Mouse (Mus musculus) embryo, embryonic 11 days (tissue): ENCODE results near the gene Ccdc169.

Experiments
- DNase-seq: peaks from one replicate; pipeline ENCODE4 v3.0.0-alpha.2; 2015

Ccdc169 gene

DNA sequence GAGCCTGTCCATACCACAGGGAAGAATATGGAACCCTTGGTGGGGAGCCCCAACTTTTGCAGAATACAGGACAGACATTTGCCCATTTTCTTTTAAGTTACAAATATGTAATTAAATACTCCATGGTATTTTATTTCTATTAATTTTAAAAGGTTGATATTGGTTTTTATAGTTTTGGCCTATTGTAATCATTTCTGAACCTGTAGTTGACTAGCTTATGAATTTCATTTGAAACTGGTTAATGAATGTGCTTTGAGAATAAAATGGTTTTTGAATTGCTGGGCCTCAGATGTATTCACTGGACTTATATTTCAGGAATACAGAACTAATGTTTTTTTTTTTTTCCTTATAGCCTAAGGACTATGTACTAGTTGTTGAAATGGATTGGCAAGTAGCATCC is at the start of gene Ccdc169:
TSS of gene Ccdc169 (plus strand) at position 301 of the 400 bp plus-strand sequence.
- DNase-seq: no peak

DNA sequence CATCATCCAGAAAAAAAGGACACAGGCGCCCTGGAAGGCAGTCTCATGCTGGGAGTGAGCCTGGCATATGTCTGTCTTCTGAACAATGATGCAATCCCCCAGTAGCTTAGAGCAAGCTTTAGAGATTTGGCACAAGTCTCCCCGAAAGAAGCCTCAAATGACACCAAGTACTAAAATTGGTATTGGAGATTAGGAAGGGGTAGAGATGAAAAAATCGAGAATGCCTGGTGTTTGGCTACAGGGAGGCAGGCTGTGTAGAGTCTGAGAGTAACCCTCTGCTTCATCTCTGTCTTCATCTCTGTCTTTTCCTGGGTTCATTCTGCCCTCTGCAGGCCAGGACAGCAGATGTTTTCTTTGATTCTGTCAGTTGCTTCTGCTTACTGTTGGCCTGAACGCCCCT is 49.8 kb upstream of the Ccdc169 start:
- DNase-seq: no peak

DNA sequence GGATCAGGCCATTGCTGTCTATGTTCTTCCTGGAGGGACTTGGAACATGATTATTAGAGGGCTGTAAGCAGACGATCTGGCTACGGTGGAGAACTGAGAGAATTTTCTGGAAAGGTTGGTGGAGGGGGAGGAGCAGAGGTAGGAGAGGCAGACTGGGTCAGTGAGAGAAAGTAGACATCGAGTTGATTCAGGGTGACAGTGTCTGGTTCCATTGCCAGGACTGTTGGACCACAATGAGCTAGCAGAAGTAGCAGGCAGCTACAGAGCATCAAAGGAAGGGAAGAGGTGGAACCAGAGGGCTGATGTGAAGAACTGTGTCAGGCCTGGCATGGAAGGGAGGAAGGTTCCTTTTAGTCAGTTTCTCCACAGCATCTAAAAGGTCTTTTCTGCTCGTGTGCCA is 48.8 kb upstream of the Ccdc169 start:
- no peak for DNase-seq

DNA sequence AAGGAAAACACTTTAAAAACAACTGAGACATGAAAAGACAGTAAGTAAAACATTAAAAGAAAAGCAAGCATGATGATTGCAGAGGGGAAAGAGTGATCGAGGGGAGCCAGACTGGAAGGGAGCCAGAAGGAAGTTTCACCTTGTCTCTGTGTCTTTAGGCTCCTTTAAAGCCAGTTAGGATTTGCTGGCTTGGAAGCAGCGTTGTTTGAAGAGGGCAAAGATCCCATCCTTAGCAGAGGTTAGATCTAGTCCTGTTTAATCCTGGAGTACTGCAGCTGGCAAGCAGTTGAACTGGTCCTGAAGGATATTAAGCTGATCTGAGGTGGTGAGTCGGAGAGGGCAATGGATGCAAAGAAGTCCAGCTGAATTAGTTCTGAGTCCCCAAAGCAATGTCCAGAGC is 48.3 kb upstream of the Ccdc169 start:
- no peak for DNase-seq

DNA sequence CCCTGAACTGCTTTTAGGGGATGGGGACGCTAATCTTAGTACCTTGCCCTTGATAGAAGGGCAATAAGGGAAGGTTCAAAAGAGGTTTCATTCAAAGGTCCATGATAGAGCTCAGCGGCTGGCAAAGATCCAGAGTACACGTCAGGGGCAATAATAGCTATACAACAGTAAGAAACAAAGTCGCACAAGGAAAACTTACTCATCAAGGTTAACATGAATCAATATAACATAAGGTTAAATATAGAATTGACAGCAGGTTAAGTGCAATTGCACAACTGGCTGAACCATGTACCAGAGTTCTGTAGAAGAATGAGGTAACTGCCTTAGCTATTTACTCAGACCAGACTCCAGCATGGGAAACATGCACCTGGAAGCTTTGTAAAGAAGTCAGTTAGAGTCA is 47.8 kb upstream of the Ccdc169 start:
- DNase-seq: no peak

DNA sequence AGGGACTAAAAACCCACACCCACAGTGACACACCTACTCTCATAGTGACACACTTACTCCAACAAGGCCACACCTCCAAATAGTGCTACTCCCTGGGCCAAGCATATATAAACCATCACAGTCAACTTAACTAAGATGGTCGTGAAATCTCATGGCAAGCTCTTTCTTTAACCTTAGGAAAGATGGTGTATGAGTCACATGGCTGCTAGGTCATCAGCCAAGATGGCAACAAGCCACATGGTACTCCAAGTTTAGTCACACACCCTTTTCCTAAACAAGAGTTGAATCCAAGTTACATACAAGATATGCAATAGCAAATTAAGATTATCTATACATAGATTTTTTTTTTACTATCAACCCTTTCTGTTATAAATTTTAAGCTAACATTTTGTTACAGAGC is 44.0 kb upstream of the Ccdc169 start:
- no peak for DNase-seq

DNA sequence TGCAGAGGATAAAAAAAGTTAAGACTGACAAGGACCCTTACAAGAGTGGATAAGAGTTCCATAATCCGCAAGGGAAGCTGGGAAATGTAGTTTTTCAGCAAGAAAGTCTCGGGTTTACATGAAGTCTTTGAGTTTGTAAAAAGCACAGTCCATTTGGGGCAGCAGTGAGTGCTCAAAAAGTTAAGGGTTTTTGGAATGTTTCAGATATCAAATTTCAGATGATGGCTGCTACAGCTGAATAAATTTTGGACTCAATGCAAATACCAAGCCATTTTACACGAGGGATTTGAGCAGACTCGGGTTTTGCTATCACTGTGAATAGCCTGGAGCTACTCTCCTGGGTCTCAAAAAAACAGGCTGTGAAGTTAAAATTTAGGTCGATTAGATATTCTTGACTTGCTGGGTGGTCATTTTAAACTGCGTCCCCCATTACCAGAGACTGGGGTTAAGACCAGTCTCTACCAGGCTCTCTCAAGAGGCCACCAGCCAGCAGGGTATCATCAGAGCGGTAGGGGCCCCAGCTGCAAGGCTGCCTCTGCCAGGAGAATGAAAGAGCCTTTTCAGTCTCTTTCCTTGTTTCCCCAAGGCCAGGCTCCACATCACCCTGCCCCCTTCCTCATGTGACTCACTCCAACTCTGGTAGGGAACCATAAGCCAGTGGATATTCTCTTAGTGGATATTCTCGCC is 41.0 kb upstream of the Ccdc169 start:
- DNase-seq: peak; percentile 67

DNA sequence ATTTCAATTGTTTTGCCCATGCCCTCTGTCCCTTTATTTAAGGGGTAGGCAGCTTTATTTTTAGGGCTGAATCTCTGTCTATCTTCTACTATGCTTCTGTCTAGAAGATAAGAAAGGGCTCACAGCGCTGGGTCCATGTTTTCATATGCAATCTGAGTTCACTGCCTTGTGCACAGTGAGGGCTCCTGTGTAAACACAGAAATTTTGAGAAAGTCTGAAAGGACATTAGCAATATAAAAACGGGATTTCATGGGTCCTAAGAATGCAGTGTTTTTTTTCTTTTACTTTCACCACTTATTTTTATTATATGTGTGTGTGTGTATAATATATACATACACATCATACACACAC is 40.5 kb upstream of the Ccdc169 start:
- no peak for DNase-seq

DNA sequence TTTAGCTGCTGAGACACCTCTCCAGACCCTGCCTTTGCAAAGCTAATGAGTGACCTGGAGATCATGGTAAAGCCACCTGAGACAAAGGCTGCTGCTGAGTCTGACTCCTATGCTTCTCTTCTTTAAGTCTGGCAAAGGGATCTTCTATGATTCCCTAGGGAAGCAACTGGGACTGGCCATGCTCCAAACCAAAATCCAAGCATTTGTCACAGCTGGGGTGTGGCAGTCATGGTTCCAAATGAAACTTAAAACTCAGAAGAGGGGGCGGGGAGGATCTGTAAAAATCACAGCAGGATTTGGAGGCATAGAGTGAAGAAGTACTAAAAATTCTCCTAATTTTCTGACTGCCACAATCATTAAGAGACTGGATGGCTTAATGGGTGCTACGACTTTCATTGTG is 40.0 kb upstream of the Ccdc169 start:
- no peak for DNase-seq

DNA sequence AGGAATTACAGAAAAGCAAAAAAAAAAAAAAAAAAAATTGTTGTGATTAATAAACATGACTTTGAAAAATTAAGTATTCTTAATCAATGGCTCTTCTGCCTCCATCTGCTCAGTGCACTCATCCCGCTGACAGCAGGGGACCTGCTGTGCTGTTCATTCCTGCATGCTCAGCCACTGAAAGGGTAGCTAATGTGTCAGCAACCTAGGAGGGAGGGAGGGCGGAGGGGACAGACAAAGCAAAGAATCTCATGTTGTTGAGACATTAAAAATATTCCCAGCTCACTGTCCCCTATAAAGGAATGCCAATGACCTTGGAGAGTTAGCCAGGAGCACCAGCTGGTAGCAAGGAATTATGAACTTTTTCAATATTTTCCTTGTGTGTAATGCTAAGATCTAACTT is 39.1 kb upstream of the Ccdc169 start:
- peak; percentile 32 for DNase-seq

DNA sequence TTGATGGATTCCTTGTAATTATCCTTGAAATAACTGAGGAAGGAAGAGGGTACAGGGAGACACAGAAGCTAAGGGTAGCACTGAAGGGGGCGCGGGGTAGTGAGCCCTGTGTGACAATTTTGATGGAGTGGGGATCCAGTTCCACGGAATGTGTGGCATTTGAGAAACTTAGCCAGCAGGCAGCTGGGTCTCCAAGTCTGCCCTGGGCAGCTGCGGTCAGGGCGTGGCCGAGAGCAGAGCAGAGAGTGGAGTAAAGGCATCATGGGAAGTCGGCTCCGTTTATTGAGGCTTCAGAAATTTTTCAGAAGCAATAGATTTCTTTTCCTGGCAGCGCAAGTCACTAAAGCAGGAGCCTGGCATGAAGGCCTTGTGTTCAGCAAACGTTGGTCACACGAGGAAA is 38.1 kb upstream of the Ccdc169 start:
- peak; percentile 20 for DNase-seq

DNA sequence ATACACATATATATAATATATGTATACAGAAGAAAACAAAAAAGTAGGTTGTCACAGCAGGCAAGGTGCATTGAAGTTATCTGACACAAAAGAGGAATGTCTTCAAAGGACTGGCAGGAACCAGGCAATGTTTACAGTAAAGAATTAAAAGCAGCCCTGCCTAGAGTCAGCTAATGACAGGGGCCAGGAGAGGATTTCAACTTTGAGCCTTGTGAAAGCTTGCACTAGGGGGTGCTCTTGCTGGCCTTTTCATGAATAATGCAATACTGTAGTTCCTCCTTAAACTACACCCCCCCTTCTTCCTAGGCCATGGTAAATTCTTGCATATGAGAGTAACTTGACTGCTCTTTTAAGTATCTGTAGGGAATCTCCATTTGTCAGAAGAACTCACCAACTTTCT is 36.0 kb upstream of the Ccdc169 start:
- no peak for DNase-seq

DNA sequence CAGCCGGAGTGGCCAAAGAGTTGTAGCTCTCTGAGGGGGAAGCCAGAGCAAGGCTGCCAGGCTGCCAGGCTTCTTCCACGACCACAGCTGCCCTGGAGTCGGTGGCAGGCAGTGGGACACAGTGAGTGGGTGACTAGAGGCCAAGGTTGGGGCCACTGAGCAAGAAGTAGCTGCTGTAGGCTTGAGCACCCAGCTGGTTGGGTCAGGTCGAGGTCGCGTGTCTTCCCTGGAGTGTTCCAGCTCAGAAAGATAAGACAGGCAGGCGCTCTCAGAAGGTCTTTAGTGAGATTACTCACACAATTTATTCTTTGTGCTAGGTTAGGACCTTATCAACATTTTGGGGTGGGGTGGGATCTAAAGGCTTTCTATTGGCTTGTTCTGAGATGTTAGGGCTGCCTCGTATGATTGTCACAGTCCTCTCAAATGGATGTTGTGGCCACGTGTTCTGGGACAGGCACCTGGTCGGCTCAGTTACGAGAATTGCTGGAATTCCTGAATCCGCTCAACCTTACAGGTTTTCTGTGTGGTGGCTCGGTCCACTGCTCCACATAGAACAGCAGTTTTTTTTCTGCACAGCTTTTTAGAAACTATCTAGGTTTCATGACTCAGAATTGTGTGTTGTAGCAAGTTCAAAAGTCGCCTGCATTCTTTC is 31.6 kb upstream of the Ccdc169 start:
- no peak for DNase-seq

DNA sequence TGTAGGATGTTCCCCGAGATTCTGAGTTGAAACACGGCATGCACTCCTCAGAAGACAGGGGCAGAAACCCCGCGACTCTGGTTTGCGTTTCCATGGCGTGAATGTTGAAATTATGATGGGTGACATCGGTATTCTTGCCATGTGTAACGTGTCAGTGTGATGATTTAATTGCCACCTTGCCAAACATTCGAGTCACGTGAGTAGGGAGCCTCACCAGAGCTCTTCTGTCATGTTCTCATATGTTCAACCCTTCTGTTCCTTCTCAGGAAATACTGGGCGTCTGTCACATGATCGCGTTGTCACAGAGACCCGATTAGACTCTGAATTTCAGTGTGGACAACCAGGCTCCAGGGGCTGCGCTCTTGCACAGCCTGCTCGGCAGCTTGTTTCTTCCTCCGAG is 31.1 kb upstream of the Ccdc169 start:
- DNase-seq: no peak

DNA sequence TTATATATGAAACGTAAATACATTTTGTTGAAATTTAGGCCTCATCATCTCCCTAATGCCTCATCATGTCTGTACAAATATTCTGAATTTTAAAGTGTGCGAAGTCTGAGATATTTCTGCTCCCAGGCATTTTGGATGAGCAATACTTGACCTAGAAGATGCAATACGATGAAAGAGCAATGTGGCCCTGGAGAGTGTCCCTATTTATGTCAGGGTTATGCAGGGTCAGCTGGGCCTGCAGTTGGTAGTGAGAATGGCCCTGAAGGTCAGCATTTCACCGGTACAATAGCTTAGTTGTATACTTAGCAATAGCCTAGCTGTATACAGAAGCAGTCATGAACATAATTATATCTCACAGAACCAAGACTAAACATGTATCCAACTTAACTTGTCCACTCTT is 28.0 kb upstream of the Ccdc169 start:
- no peak for DNase-seq

DNA sequence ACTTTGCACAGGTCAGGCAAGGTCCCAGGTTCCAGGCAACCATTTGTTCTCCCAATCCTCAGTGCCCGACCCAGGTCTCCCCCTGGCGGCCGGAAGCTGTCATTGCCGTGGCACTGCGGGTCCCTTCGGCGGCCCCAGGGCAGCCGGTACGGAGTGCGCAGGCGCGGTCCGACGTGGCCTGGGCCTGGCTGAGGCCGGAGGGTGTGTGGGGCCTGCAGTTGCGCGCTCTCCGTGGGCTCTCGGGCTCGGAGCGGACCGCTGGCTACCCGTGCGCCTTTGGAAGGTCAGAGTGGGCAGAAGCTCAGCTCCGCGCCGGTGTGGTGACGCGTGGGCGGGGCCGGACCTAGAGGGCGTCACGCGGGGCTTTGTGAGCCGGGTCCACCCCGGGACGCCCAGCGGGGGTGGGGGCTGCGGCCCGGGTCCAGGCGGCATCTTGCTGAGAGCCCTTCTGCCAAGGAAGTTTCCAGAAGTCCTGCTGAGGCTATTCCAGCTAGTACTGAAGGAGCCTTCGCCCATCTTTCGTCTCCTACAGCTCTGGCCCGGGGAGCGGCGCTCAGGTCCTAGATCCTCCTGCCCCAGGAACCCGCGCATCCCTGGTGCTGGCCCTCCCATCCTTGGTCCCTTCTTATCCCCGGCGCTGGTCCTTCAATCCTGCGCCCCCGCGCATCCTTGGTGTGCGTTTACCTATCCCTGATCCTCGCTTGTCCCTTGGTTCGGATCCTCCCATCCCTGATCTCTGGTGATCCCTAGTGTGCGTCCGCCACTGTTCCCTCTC is 25.0 kb upstream of the Ccdc169 start, which contains the start of gene Spg20:
TSS of gene Spg20 (plus strand) at position 174 of the 775 bp plus-strand sequence.
- peak; percentile 94 for DNase-seq

DNA sequence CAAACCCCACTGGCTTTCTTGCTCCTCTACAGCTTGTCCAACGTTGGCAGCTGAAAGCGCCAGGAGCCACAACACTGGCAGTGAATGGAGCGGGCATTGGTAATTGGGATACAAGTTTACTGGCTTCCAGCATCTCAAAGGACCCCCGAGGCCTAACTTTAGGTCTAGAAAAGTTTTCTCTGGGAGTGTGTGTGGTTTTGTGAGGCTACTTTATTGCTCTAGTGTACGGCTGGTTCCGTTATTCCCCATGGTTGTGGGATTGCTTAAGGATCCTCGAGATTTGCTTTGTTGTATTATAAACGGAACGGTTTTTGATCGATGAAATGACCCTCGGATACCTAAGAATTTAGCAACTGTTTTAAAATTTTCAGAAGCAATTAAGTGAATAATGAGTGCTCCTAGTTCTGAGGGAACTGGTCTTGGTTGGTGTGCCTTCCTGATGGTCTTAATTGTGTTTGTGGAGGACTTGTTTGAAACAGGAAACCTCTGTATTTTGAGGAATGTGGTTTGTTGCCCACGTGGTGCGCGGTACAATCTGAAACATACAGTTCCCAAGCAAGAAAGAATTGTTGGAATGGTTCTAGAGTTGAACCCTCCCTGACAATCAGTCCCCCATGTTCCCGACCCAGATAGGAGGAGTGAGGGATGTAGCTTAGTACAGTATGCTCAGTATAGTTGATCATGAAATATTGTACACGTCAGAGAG is 24.3 kb upstream of the Ccdc169 start:
- DNase-seq: peak; percentile 50

DNA sequence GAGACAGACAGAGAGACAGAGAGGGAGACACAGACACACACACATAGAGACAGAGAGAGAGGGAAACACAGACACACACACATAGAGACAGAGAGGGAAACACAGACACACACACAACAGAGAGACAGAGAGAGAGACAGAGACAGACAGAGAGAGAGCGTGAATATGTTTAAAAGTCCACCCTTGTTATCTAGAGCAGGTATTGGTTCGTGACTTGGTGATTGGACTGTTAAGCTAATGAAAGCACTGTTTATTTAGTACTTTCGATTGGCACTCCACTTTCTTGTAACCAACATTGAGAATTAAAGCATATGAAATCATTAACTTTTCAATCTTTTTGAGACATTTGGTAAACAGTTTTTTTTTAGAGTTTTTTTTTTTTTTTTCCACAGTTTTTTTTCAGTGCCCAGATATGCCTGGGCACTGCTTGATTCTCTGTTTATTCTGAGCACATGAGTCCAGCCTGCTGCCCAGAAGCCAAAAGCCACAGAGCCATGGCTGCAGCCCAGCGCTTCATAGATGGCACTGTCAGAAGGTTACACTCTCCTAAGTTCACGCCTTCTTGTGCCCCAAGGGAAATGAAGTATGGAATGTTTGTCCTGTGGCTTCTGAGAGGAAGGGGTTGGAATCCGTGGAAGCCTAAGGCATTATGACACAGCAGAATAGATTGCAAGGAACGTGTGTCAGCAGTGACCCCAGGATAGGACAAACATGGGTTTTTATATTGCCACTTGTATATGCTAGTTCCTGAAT is 22.6 kb upstream of the Ccdc169 start:
- DNase-seq: peak; percentile 24

DNA sequence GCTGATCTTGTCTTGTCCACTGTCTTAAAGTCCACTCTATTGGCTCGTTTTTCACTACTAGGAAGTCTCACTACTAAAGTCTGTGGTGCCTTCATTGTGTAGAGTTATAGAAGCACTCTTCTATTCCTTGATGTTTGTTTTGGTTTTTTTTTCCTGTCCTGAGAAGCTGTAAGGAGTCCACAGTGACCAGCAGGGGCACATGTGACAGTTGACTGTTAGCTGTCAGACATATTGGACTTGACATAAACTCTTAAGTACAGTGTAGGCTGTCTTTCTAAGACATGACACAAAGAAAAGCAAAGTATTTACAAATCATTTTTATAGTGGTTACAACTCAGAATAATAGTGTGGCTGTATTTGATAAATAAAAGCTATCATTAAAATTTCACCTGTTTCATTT is 22.1 kb upstream of the Ccdc169 start:
- DNase-seq: no peak

DNA sequence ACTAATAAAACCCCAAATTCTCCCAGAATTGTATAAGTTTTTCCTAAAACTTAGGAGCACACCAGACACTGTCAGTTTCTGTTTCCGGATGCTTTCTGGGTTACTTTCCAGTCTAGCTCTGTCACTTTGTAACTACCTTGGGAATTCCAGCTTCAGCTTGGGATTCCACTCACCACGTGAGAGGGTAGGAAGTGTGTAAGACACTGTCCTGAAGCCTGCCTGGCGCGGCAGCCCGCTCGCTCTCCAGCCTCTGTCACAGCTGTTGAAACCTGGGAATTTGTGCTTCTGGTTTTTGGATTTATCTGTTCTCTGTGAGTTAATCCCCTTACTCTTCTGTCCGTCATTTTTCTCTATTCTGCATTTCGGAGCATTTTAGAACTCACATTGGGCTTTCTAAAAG is 21.1 kb upstream of the Ccdc169 start:
- no peak for DNase-seq

DNA sequence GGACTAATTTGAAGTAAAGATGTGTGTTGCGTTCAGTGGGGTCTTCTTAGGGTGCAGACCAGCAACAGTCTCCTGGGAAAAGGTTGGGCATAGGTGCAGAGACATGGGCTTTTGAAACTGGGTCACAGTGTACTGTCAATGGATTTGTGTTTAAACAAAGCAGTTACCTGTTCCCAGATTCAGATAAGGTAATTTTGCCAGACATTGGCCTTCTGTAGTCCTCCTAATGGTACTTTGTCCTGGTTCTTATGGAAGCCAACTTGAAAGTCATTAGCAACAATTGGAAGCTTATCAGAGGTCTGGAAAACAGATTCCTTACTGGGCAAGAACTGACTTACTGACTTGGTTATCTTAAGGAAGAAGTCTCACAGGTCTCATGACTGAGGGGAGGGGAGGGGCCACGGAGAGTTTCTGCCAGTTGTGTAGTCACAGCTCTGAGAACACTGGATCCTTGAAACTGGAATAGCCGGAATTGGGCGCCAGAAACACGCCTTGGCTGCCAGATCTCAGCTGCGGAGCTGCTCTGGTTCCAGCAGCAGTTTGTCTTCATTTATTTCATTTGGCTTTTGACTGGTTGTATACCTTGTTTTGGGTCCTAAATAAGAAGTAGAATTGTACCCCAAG is 17.8 kb upstream of the Ccdc169 start:
- DNase-seq: no peak

DNA sequence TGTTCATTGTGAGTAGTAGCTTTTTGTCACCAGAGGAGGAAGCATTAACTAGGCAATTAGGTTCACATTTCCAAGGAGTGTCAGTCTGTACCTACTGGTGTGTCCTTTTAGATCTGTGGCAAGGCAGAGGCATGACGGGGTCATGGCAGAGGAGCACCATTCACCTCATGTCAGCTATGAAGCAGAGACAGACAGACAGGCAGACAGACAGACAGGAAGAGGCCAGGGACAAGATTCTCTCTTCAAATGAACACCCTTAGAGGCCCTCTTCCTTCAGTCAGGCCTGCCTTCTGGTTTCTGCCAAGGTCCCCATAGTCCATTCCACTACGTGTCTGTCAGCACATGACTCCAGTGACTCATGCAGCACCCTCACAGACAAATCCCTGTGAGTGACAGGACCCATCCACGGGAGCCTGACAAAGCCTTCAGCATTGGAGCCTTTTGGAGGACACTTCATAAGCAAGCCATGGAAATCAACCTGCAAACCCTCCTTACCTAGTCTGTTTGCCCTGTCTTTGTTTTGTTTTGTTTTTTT is 14.7 kb upstream of the Ccdc169 start:
- no peak for DNase-seq
